Mouse (Mus musculus) mature B cell (primary cell): ENCODE results near the gene Aff3.

Experiments
- in situ Hi-C: fragments of 300-500 bp; cut with MboI; formaldehyde crosslinking; loops from 2 replicates; pipeline ENCODE4 v1.14.3; 2019

Aff3 gene

DNA sequence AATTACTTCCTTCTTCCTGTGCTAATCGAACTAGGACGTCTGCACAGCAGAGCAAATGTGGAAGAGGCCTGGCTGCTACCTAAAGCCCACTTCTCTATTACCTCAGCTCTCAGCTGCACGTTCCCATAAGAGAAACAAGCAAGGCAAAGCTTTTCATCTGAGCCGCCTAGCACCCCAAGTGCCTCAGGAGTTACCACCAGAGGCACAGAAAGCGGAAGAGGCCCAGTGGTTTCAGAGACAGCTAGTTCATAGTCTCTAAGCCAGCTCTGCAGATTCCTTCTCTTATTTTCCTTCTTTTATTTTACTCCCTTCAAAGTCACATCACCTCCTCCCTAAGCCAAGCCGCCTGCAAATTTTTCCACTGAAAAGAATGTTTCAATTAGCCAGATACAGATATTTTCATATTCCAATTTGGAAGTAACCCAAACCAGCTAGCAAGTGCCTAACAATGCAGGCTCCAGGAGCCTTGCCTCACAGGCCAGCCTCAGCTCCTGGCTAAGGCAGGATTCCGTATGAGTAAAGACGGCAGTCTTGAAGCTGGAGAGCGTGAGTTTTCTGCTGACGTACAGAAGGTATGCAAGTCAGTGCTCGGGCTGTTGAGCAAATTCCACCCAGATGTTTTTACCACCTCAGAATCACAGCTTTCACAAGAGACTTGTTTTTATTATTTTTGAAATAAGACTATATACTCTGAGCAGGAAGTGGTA, 62.8 kb downstream of the Aff3 start:
- in situ Hi-C loops: no loop called here

DNA sequence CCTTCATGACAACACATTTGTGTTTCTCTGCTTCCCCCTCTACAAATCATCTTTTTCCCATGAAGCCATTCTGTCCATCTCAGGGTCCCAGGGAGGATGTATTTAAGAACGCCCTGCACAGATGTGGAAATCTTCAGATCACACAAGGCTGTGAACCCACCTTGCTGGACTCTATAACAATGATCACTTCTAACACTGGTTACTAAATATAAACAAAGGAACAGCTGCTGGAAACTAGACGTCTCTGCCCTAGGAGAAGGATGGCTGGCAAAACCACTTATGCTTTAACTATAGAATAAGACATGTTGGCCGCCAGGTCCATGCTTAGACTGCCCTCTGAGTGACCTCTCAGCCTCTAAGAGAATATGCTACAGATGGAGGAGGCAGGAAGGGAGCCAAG, 69.4 kb downstream of the Aff3 start:
- in situ Hi-C loops: no loop called here

DNA sequence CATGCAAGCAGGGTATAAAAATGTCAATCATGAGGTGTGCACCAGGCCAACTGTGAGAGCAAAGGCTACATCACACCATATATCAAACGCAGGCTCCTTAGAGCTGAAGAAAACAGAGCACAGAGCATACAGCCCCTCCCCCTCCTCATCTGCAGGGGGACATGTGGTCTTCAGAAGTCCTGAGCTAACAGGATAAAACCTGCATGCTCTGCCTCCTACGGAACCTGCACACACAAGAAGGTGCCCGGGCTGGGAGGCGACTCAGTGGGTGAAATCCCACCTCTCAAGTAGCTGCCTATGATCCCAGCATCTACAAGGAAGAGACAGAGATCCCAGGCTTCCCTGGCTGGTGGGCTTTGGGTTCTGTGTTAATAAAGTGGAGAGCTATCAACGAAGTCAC, 70.0 kb downstream of the Aff3 start:
- in situ Hi-C loops: no loop called here

DNA sequence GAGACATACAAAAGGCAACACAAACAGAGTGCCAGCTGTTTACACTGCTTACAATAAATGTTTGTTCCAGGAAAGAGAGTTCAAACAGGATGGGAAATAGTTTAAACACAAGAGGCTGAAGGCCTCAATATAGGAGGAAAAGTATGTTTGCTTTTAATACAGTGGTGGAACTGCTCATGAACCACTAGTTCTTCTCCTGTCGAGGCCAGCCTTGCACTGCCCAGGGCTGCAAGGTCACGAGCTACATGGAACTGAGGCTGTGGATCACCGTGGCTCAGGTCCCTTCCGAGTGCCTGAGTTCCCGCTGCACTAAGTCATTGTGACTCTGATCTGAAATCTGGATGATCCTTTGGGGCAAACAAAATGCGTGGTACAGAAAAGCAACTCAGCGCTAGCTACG, 73.6 kb downstream of the Aff3 start:
- in situ Hi-C loops: no loop called here

DNA sequence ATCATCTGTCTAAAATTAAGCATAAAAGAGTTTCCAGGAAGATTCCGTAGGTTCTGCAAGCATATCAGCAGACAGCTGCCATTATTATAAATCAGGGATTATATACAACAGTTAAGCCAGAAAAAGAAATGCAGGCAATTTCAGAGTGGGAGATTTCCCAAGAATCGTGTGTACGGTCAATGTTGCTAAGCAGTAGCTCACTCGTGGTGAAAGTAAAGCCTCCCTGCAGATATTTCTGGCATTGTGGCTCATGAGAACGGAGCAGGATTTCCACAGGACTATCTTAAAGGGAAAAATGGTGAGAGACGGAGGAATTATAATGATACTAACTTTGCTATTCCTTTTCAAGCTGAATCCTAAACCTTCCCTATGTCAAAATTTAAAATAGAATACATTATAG, 76.0 kb downstream of the Aff3 start:
- in situ Hi-C loops: no loop called here

DNA sequence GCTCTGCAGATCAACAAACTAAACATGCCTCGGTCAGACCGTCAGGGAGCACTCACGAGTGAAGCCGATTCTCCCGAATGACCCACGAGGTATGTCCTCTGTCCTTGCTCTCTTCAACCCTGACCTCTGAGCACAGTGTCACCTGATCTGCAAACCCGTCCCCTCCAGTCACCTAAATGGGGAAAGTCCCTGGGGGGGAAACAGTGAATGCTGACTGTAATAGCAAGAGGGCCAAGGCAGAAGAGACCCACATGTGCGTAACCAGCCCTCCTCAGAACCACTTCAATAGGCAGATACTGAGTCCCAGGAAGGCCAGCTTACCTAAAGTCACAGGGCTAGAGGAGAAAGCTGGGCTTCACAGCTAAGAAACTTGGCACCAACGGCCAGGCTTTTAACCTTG, 82.4 kb downstream of the Aff3 start:
- in situ Hi-C loops: no loop called here

DNA sequence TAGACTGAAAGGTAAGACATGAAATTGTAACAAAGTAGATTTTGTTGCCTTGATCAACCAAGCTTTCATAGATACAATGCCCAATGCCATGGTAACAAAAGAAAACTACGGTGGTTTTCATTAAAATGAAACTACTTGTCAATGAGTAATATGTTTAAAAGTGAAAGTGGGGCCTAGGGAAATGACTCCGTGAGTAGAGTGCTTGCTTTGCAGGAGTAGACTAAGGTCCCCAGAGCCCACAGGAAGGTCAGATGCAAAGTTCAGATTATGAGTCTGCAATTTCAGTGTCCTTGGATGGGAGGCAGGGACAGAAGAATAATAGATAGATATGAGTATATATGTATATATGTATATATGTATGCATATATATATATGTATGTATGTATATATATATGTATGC, 84.2 kb downstream of the Aff3 start:
- in situ Hi-C loops: no loop called here

DNA sequence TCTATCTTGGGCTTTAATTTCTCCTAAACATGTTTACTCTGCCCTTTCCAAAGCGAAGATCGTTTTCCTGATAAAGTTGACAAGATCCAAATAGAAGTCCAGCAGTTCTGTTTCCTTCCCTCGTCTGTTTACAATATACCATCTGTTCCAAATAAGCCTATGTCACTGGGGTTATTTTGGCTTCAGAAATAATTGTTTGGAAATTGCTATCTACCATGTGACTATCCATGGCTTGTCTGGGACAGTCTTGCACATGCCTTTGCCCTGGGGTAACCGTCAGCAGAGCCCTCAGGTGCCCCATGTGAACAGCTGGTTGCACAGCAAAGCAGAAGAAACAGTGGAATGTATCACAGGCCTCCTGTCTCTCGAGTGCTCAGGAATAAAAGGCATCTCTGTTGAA, 86.4 kb downstream of the Aff3 start:
- in situ Hi-C loops: no loop called here

DNA sequence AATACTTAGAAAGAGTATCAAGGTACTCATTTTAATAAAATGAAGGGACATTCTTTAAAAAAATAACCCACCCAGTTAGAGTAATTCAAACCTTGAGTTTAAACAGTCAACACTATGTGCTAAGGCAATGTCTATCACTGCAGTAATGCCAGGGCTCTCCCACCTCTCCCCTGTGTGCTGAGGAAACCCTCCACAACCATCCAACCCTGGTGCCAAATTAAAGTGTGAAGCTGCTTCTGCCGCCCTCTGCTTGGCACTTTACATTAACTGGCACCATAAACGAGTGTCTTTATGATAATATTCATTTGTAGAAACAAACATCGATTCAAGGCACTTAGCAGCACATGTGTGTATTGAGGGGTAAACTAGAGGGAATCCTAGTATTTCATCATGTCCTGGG, 97.0 kb downstream of the Aff3 start:
- in situ Hi-C loops: no loop called here

DNA sequence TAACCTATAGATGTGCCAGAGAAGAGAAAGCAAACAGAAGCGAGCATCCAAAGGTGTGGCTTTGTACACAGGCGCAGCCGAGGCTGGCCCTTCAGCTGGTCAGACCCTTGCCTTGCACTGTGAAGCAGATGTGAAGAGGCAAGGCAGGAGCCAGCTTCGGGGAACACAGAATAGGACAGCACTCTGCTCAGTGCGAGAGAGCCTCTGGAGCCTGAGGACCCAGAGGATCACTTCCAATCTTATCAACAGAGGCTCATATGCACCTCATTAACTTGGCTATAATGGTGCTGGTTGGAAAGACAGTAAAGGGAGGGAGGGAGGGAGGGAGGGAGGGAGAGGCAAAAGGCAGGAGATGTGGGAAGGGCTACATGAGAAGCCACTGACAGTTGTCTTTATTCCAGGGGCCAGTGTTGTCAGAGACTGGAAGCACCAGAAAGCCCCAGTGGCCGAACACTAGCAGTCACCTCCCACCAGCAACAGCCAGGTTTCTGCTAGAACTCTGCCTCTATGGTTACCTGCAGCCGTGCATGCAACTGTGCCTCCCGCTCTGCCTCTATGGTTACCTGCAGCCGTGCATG, 98.6 kb downstream of the Aff3 start:
- in situ Hi-C loops: no loop called here

DNA sequence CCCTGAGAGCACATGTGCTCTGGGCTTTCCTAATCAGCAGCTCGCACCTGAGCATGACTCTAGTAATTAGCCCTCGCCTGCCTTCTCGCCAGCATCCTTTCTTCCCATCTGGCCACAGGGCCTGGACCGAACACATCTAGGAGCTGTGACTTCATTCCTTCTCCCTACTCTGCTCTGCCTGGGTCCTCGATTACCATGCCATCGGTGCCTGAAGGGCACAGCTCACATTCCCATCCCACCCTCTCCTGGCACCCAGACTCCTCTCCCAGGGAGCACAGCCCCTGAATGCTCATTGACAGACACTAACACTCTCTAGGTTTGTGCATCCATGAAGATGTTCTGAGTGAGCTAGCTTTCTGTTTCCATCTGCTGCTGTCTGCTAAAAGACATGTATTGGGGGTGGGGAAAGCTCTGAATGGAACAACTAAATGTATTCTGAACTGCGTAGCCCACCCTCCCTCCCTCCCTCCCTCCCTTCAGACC, 99.4 kb downstream of the Aff3 start:
- in situ Hi-C loops: no loop called here

DNA sequence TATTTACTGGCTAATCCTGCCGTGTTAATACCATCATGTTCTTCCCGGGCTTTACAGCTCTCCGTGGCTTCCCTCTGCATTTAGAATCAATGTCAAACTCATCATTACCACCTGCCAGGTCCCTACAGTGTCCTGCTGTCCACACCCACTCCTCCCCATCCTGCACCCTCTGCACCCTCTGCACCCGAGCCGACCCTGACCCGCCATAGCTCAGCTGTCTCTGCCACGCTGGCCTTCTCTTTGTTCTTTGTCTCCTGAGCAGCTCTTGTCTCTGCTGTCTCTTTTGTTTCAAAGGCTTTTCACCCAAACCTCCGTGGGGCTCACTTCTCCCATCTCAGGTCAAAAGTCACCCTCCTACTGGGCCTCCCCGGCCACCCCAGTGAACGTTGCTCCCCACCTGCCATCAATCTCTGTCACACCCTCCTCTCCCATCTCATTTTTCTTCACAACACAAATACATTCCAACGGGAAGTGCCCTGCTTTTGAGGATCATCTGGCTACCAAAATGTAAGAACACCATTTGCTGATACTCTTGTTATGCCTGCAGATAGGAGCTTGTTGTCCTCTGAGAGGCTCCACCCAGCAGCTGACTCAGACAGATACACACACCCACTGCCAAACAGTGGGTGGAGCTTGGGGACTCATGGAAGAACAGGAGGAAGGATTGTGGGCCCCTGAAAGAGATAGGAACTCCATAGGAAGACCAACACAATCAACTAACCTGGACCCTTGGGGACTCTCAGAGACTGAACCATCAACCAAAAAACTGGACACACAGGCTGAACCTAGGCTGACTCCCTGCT, 102.2 kb downstream of the Aff3 start:
- in situ Hi-C loops: no loop called here

DNA sequence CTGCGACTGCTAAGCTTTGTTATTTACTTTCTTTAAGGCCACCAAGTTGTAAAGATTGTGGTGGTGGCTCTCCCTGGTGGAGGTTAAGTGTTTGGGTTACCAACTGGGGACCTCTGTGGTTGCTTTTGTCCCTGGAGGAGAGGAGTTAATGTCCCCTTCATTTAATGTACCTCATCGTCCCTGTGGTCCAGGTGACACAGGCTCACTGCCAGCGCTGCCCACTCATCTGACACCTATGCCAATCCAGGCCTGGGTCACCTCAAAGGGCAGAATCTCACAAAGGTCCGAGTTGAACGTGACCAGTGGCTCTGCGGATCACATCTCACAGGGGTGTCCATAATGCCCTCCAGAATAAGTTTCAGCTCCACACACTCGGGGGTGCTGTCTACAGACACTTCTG, 103.4 kb downstream of the Aff3 start:
- in situ Hi-C loops: no loop called here

DNA sequence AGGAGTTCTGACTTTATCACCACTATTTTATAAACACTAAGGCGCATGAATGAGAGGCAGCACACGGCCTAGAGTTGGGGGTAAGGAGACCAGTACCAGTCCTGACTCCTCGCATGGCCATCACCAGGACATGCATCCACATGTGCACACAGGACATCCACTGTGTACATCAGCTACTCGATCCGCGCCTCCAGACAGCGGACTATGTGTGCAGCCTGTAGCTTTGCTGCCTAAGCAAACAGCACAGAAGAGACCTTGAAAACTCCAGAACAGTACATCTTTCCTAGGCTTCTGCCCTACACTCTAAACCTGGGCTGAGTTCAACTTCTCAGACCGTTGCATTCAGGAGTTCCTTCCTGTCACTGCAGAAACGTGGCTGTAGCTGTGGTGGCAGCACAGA, 104.1 kb downstream of the Aff3 start:
- in situ Hi-C loops: no loop called here

DNA sequence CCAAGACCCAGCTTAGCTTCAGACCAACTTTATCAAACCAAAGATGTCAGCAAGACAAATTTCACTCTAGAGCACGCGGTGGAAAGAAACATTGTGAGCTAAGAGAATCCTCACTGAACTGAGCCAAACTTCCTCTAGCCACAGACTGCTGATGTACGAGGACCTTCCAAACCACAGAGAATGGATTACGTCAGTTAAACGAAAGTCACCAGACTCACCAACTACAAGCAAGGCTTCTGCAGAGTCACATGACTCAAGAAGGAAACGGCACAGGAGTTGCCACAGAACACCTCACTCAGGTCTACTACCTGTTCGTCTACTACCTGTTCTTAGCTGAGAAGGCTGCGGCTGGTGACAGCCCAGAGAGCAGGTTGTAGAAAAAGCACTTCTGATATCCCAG, 107.1 kb downstream of the Aff3 start:
- in situ Hi-C loops: no loop called here

DNA sequence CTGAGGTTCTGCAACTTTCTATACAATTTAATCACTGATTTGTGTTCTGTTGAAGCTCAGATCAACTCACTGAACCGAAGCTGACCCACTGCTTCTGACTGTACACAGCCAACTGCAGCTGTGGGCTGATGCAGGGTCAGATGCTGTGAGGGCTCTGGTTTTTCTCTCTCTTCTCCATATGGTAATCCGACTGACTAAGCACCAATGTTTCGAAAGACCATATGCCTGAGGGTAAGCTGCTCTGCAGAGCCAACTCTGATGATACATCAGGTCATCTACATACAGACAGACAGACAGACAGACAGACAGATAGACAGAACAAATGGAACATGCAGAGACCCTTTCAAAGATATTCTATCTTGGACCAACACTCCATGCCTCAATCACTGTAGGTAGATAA, 110.2 kb downstream of the Aff3 start:
- in situ Hi-C loops: no loop called here

DNA sequence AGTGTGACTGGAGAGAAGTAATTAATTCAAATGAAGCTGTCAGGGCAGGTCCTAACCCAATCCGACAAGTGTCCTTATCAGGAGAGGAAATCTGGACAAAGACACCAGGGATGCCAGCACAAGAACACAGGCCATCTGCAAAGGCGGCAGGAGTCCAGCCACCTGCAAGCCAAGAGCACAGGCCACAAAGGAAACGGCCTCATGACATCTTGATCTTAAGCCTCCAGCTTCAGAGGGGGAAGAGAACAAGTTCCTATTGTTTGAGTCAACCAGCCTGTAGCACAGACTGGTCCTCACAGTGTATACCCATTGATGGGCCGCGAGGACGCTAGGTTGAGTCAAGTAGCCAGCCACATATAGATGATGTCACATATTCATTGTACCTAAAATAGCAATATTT, 111.7 kb downstream of the Aff3 start:
- in situ Hi-C loops: no loop called here

DNA sequence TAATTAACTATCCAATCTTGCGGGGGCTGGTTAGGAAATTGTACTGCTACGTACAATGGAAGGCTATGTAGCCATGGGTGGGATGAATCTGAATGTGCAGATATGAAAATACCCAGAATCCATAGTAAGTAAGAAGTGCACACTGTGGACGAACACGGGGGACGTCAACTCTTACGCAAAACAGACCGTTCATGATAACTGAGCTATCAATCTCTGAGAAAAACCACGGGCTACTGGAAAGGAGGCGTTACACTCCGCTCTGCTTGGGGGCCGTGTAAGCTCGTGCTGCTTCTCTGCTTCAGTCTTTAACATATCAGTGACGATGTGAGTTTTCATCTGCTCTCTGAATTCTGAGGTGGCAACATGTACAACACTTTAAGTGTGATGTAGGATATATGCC, 114.2 kb downstream of the Aff3 start:
- in situ Hi-C loops: no loop called here

DNA sequence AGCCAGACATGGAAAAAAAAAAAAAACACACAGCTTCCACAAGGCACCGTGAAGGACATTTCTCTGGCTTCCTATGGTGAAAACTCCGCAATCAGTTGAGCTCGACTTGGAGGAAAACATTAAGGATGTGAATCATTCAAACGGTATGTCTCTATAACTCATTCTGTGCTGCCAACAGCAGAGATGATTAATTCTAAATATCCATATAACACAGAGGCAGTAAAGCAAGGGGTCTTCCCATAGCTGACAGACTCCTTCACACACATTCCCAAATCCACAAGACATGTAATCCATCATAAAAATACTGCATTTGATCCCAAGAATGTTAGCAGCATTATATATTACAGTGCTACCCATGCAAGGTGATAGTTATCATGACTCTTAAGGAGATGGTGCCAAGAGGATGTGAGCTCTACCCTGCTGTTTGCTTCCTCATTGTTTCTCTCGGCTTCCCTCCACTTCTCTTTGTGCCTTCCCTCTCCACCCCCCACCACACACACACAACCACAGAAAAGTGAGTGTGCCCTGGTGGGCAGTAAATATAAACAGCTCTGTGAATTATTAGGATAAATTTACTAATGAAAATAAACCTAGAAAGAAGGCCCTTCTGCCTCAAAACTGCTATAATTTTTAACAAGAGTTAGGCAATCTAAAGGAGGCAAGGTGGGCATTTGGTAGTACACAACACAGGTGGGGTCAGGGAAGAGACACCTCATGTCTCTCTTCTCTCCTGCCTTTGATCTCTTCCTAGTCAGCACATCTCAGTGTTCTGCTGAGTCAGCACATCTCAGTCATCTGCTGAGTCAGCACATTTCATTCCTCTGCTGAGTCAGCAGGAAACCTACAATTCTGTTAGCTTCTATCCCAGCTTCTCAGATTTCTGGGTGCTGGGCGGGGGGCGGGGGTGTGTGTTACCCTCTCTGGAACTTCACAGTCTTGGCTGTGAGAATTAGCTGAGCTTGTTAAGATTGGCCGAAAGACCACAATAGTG, 115.8 kb downstream of the Aff3 start:
- in situ Hi-C loops: no loop called here

DNA sequence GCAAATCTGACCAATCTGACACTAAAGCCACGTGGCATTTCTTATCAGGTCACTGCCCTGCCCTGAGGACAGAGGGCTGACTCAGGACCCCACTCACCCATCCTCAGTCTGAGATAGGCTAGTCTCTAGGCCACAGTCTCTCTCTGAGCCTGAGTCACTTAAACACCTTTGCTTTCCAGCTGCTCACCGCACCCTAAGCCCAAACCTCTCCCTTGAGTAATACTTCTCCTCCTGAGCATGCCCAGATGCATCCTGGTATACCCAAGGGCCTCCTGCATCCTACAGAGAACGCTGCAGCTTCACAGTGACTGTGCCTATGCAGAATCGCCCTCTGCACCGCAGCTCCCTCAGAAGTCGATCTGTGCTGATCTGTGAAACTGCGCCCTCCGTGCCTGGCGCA, 117.1 kb downstream of the Aff3 start:
- in situ Hi-C loops: no loop called here

DNA sequence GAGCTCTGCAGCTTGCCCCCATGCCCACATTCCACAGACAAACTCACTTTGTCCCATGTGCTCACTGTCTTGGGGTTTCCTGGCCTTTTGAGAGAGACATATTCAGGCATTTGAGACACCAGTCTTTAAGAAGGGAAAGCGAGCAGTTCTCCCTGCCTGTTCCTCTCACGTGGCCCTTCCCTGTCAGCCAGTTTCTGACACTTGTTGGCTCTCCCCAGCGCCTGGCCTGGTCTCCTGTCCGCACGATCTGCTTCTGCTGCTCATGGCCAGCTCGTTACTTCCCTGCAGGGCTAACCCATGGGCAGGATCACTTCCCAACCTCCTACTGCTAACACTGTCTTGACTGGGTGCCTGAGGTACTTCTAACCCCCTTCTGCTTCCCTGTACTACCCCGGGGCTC, 118.1 kb downstream of the Aff3 start:
- in situ Hi-C loops: no loop called here
